Mouse (Mus musculus) lung, embryonic 16.5 days (tissue): ENCODE data around the gene Srrd. TPM values are rescaled to one million over a fixed set of nuclear protein-coding genes. Genes with fewer than 3 reads are reported as not detected.

ENCODE experiments used
- ATAC-seq: fragments of 200-750 bp; cut with Nextera tagmentation; 2 replicates; pipeline ENCODE4 v1.8.0; 2017; ENCODE audit warnings: low read depth, mild to moderate bottlenecking, moderate library complexity
- H3K27ac ChIP-seq: fragments of 300-500 bp; sonication (generic); 2 replicates; pipeline ENCODE4 v1.5.1; 2014; ENCODE audit warnings: mild to moderate bottlenecking, control low read depth, low read length
- H3K27me3 ChIP-seq: fragments of 300-500 bp; sonication (generic); 2 replicates; pipeline ENCODE4 v1.6.1; 2014; ENCODE audit warnings: low read depth, low read length, mixed read lengths; ENCODE audit not compliant: control insufficient read depth, insufficient read depth
- H3K36me3 ChIP-seq: fragments of 300-500 bp; sonication (generic); 2 replicates; pipeline ENCODE4 v1.6.1; 2014; ENCODE audit warnings: low read length; ENCODE audit not compliant: control insufficient read depth, insufficient read depth
- H3K4me1 ChIP-seq: fragments of 300-500 bp; sonication (generic); replicated peaks from 2 replicates; pipeline ENCODE4 v1.6.1; 2014; ENCODE audit warnings: low read length, mixed read lengths; ENCODE audit not compliant: control insufficient read depth, insufficient read depth
- H3K4me2 ChIP-seq: fragments of 300-500 bp; sonication (generic); 2 replicates; pipeline ENCODE4 v1.6.1; 2014; ENCODE audit warnings: low read depth, low read length, control low read depth
- H3K4me3 ChIP-seq: fragments of 300-500 bp; sonication (generic); 2 replicates; pipeline ENCODE4 v1.5.1; 2014; ENCODE audit warnings: mild to moderate bottlenecking, low read length, control low read depth
- H3K9ac ChIP-seq: fragments of 300-500 bp; sonication (generic); 2 replicates; pipeline ENCODE4 v1.6.1; 2014; ENCODE audit warnings: low read length, control low read depth
- H3K9me3 ChIP-seq: fragments of 300-500 bp; sonication (generic); 2 replicates; pipeline ENCODE4 v1.6.1; 2016; ENCODE audit warnings: low read length; ENCODE audit not compliant: control insufficient read depth
- WGBS: fragments of 180-500 bp; shearing (Covaris S2); extraction: QIAGEN DNeasy Blood & Tissue Kit; methylation state at CpG from one replicate; pipeline ENCODE4 v1.1.7; 2014; 5-methylcytosine and 5-hydroxymethylcytosine counted together
- polyA plus RNA-seq: library from polyadenylated mRNA; unstranded; fragments of >200 nt; fragmentation: Nextera tagmentation; extraction: Ambion mirVana; gene quantifications from 2 replicates; pipeline ENCODE4 v1.2.1, GENCODE M21; 2015

The Srrd gene
- polyA plus RNA-seq, 1 experiment from 2014 or later = 36.8 TPM

DNA sequence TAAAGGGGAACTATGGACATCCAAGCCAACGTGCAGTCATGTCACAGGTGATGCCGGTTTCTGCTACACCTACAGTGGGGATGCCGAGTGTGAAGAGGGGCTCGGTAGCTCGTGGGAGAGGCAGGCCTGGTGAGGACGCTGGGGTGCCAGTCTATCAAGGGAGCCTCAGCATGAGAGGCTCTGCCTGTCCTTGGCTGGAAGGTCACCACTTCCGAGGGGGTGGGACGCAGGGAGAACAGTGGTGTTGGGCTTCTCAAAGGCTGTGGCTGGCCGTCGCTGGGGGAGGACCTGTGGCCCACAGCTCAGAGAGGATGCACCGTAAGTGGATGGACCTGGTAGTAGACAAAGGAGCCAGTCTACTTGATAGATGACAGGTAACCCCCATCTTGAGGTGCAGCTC lies 38.3 kb upstream of the Srrd start:
- no peaks in the 10 kb centered on the region for H3K27me3 ChIP-seq
- no peak overlapping the region for H3K27ac ChIP-seq
- no peak overlapping the region for H3K4me2 ChIP-seq
- H3K4me1 ChIP-seq = peaks cover 3% of the 10 kb centered on the region; the same call in 1 of the 2 replicates
- WGBS = 79% methylated on average over 11 of the region's 11 CpGs
- no peak for ATAC-seq
- H3K36me3 ChIP-seq = 0 out of 2 replicates have a peak, but pooled peaks cover 2% of the 10 kb centered on the region
- no peak overlapping the region for H3K4me3 ChIP-seq
- H3K9me3 ChIP-seq = no peaks in the 10 kb centered on the region
- no peak overlapping the region for H3K9ac ChIP-seq

DNA sequence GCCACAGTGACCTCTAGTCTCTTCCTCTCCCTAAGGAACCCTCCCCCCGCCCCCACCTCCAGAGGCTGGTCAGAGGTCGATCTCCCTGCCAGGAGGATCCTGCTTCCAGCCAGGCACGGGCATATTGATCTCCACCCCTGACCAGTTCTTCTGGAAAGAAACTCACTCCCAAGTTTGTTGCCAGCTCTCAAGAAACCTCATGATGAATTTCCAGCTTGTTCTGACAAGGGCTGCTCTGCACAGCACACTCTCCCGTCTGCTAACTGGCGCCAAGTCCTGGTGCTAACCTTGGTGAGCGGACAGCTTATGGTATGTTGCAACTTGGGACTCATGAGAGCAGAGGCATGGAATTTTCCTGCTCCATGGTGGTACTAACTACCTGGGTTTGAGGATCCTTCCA lies 35.9 kb upstream of the Srrd start:
- H3K9ac ChIP-seq = no peak overlapping the region
- no peaks in the 10 kb centered on the region for H3K9me3 ChIP-seq
- 70% methylated on average over 6 of the region's 6 CpGs for WGBS
- peaks cover 3% of the 10 kb centered on the region; the same call in 1 of the 2 replicates for H3K4me1 ChIP-seq
- H3K4me2 ChIP-seq = no peak overlapping the region
- no peak for ATAC-seq
- H3K4me3 ChIP-seq = no peak overlapping the region
- peaks cover 2% of the 10 kb centered on the region; the same call in 1 of the 2 replicates for H3K36me3 ChIP-seq
- no peak overlapping the region for H3K27ac ChIP-seq
- H3K27me3 ChIP-seq = no peaks in the 10 kb centered on the region

DNA sequence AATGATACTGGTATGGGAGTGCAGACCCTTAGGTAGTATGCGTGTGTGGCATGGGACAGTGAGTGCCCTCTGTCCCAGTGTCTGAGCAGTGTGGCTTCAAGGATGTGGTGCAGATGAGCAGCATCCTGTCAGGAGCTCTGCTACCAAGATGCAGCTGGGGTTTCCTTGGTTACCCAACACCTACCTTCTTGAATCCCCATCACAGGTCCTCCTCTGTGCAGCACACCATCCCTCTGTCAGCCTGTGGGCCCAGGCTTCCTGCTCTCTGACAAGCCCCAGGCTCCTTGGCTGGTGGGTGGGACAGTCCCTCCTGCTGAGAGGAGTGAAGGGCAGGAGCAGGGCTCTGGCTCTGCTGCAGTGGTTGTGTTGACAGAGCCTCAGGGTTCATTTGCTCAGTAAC lies 34.5 kb upstream of the Srrd start:
- H3K27me3 ChIP-seq = no peaks in the 10 kb centered on the region
- no peak for ATAC-seq
- peaks cover 2% of the 10 kb centered on the region; the same call in 1 of the 2 replicates for H3K36me3 ChIP-seq
- H3K4me1 ChIP-seq = peaks cover 1% of the 10 kb centered on the region; the same call in 1 of the 2 replicates
- H3K9me3 ChIP-seq = no peaks in the 10 kb centered on the region
- H3K4me3 ChIP-seq = no peak overlapping the region
- H3K27ac ChIP-seq = no peak overlapping the region
- no peak overlapping the region for H3K4me2 ChIP-seq
- no peak overlapping the region for H3K9ac ChIP-seq
- WGBS = 96% methylated on average over 1 of the region's 1 CpGs

DNA sequence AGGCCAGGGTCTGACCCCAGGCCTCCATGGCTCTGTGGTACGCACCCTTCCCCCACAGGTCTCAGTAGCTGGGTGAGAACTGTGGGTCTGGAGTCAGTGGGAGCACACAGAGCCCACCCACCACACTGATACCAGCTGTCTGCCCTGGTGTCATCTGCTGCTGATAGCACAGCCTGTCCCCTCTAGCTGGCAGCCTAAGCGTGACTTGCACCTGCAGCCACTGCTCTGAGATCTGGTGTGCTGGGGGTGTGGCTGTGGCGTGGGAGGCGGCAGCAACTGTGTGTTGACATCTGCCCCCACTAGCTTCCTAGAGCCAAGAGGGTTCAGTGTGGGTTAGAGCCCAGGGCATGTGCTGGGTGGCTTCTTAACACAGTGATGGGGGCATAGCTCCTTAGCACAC lies 33.3 kb upstream of the Srrd start:
- Histone ChIP-seq H3K36me3 (peaks cover 8% of the 10 kb centered on the region), H3K4me3 (no peak overlapping the region), H3K27ac (no peak overlapping the region), H3K9me3 (no peaks in the 10 kb centered on the region), H3K27me3 (no peaks in the 10 kb centered on the region), H3K9ac (no peak overlapping the region), H3K4me2 (no peak overlapping the region), H3K4me1 (no peaks in the 10 kb centered on the region)
- WGBS = 84% methylated on average over 4 of the region's 4 CpGs
- ATAC-seq = no peak

DNA sequence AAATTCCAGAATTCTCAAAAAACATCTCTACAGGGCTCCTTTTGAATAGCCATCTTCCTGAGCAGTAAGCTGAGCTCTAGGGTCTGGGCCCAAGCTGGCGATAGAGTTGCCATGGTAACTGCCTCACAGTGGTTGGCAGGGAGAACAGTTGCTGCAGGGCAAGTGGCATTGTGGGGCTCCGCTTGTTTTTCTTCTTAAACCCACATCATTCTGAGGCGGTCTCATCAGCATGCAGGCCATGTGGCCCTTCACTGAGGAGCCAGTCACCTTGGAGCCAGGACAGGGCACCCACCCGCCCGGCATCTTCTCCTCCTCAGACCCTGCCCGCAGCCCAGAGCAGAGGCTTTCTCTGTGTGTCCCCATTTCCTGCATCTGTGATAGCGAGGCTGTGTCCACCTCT lies 29.1 kb upstream of the Srrd start:
- Histone ChIP-seq H3K36me3 (peaks cover 16% of the 10 kb centered on the region), H3K27me3 (no peaks in the 10 kb centered on the region), H3K4me1 (no peaks in the 10 kb centered on the region), H3K4me2 (no peak overlapping the region), H3K9ac (no peak overlapping the region), H3K4me3 (no peak overlapping the region), H3K27ac (no peak overlapping the region), H3K9me3 (no peaks in the 10 kb centered on the region)
- ATAC-seq = no peak
- 81% methylated on average over 7 of the region's 7 CpGs for WGBS

DNA sequence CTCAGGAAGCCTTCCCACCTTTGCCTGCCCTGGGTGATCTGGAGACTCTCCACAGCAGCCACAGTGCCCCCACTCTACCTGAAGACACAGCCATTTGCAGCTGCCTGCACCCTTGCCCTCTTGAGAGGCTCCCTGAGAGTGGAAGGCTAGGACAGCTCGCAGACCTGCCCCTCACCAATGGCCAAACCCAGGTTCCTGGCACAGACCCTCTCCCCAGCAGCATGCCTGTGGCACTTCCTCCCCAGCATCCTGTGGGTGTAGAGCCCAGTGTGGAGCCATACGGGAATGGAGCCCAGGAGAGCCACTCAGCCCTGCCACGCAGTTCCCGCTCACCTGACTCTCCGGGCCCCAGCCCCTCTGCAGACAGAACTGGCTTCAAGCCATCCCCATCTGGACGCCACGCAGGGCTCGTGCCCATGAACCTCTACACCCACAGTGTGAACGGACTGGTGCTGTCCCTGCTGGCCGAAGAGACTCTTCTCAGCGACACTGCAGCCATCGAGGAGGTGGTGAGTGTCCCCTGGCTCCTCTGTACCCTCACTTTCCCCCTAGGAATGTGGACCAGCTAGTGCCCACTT lies 27.5 kb upstream of the Srrd start:
- H3K9ac ChIP-seq = no peak overlapping the region
- WGBS = 89% methylated on average over 12 of the region's 12 CpGs
- H3K4me1 ChIP-seq = no peaks in the 10 kb centered on the region
- ATAC-seq = no peak
- H3K4me3 ChIP-seq = no peak overlapping the region
- no peaks in the 10 kb centered on the region for H3K9me3 ChIP-seq
- no peaks in the 10 kb centered on the region for H3K27me3 ChIP-seq
- no peak overlapping the region for H3K27ac ChIP-seq
- H3K4me2 ChIP-seq = no peak overlapping the region
- H3K36me3 ChIP-seq = peaks cover 16% of the 10 kb centered on the region

DNA sequence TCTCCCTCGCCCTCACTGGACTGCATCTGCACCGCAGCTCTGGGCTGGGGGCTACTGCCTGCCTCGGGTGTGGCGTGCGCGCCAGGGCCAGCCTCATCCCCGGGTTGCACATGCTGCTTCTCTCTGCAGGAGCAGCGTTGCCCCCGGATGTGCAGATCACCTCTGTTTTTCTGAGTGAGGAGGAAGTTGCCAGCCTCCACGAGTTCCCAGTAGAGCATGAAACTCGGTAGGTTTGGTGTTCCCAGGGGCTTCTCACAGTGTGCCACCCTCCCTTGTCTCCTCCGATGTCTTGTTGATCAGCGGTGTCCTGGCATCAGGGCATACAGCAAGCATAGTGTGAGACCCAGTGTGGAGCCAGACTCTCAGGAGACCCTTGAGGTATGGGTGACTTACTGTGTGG lies 26.5 kb upstream of the Srrd start:
- WGBS = 90% methylated on average over 13 of the region's 13 CpGs
- H3K9ac ChIP-seq = no peak overlapping the region
- no peaks in the 10 kb centered on the region for H3K9me3 ChIP-seq
- no peak overlapping the region for H3K4me2 ChIP-seq
- no peak overlapping the region for H3K4me3 ChIP-seq
- peaks cover 22% of the 10 kb centered on the region for H3K36me3 ChIP-seq
- ATAC-seq = no peak
- H3K27ac ChIP-seq = no peak overlapping the region
- no peaks in the 10 kb centered on the region for H3K4me1 ChIP-seq
- H3K27me3 ChIP-seq = no peaks in the 10 kb centered on the region

DNA sequence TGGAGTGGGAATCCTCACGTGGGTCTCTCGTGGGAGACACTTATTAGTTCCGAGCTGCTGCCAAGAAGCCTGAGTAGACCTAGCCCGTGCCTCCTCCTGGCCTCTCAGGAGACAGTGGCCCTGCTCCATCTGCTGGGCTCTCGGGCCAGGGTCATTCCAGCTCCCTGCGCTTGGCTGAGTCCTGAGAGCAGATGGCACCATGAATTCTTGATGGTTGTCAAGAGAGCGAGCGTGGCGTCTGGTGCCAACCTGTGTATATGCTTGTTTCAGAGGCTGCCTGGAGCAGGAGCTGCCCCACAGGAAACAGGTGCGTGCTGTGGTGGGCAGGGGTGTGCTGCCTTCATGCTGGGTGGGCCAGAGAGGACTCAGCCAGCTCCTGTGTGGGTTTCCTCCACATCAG lies 25.8 kb upstream of the Srrd start:
- Histone ChIP-seq H3K9ac (no peak overlapping the region), H3K27me3 (no peaks in the 10 kb centered on the region), H3K4me1 (no peaks in the 10 kb centered on the region), H3K27ac (no peak overlapping the region), H3K4me2 (no peak overlapping the region), H3K9me3 (no peaks in the 10 kb centered on the region), H3K36me3 (peaks cover 22% of the 10 kb centered on the region), H3K4me3 (no peak overlapping the region)
- WGBS = 87% methylated on average over 10 of the region's 10 CpGs
- ATAC-seq = no peak

DNA sequence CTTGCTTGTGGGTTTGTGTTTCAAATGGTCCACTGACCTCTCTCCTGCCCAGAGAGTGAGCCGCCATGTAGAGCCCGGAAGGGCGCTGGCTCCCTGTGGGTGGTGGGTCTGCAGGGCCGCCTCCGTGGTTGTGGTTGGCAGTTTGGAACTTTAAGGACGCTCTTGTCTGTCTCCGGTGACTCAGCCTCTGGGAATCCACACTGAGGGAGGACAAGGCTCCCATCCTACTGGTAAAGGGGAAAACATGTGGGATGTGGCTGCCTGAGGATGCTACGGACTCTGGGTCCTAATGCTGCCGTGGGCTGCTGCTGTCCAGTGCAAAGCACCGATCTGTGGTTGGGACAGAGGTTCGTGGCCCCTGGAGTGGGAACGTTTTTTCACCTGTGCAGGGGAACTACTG lies 25.1 kb upstream of the Srrd start:
- ATAC-seq = no peak

DNA sequence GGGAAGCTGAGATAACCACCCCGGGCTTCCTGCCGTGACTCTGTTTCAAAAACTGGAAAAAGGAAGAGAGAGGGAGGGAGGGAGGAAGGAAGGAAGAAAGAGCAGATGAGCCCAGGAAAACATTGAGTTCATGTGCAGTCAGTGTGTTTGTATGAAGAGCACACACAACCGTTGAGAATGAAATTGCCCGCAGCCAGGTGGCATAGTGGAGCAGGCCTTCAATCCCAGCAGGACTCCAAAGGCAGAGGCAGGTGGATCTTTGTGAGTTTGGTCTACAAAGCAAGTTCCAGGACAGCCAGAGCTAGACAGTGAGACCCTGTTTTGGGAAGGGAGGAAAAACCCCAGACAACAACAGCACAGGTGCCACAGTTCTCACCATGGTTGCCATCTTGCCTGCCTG lies 24.5 kb upstream of the Srrd start:
- ATAC-seq = no peak
- Histone ChIP-seq H3K9me3 (no peaks in the 10 kb centered on the region), H3K4me1 (no peaks in the 10 kb centered on the region), H3K4me3 (no peak overlapping the region), H3K27ac (no peak overlapping the region), H3K27me3 (no peaks in the 10 kb centered on the region), H3K36me3 (peaks cover 22% of the 10 kb centered on the region), H3K4me2 (no peak overlapping the region), H3K9ac (no peak overlapping the region)
- 84% methylated on average over 4 of the region's 4 CpGs for WGBS

More for the DNA sequence above, 25.1 kb upstream of the Srrd start:
- Histone ChIP-seq H3K27ac (no peak overlapping the region), H3K27me3 (no peaks in the 10 kb centered on the region), H3K9ac (no peak overlapping the region), H3K4me3 (no peak overlapping the region), H3K36me3 (peaks cover 22% of the 10 kb centered on the region), H3K9me3 (no peaks in the 10 kb centered on the region), H3K4me1 (no peaks in the 10 kb centered on the region), H3K4me2 (no peak overlapping the region)
- 87% methylated on average over 12 of the region's 12 CpGs for WGBS
